Mouse (Mus musculus): ENCODE results near the gene Hid1. TPM values are rescaled to one million over a fixed set of nuclear protein-coding genes. Genes with fewer than 3 reads are reported as not detected.
A peak's percentile ranks its signal among the peaks of the same experiment; 100 is the strongest.

Gene Hid1
- polyA plus RNA-seq, 1 experiment from 2014 or later: 32.9 TPM

DNA sequence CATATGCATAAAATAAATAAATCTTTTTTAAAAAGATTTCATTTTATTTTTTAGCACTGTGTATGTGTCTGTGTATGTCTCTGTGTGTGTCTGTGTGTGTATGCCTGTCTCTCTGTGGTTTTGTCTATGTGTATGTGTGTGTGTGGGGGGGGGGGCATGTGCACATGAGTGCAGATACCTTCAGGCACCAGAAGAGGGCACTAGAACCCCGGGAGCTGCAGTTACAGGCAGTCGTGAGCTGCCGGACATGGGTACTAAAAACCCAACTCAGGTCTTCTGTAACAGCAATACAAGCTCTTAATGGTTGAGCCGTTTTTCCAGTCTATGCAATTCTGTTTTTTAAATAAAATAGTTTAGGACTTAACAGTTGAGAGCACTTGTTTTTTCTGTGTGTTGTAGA is 66.8 kb downstream of the Hid1 start:
- H3K9me3 ChIP-seq (replicated peaks): no peaks in the 10 kb centered on the region
- no peak for ATAC-seq
- H3K27me3 ChIP-seq: peaks cover 9% of the 10 kb centered on the region
- no peak overlapping the region for H3K9ac ChIP-seq
- peaks cover 6% of the 10 kb centered on the region for H3K4me1 ChIP-seq
- H3K4me2 ChIP-seq: no peak overlapping the region
- H3K36me3 ChIP-seq (ENCODE audit: poor library complexity, severe bottlenecking): no peaks in the 10 kb centered on the region
- no peak overlapping the region for H3K27ac ChIP-seq
- 84% methylated on average over 4 of the region's 4 CpGs for WGBS
- H3K4me3 ChIP-seq: no peak overlapping the region

GRCm38 (mm10) chr11:115298160-115298559 is 69.4 kb downstream of the Hid1 start:
- Histone ChIP-seq H3K9ac (no peak overlapping the region), H3K4me2 (peak overlapping the region; percentile 83; the same call in 1 of the 2 replicates), H3K27ac (no peak overlapping the region), H3K36me3 (ENCODE audit: poor library complexity, severe bottlenecking) (no peaks in the 10 kb centered on the region), H3K27me3 (peaks cover 10% of the 10 kb centered on the region), H3K4me1 (peaks cover 6% of the 10 kb centered on the region), H3K9me3 (replicated peaks) (no peaks in the 10 kb centered on the region), H3K4me3 (no peak overlapping the region)
- ATAC-seq: no peak
- WGBS: 63% methylated on average over 8 of the region's 8 CpGs

Other genes starting within 250 kb of the Hid1 start
- gene Cd300lf, start 233.8 kb downstream of the Hid1 start, polyA plus RNA-seq (2015; fragmentation: Nextera tagmentation; extraction: Ambion mirVana): 0.11 TPM in 1 of 2 replicates, not detected in the other
- 28.8 TPM in 2 replicates for gene Slc9a3r1, start 204.4 kb downstream of the Hid1 start, polyA plus RNA-seq (2015; fragmentation: Nextera tagmentation; extraction: Ambion mirVana)
- gene Tmem104, start 180.3 kb downstream of the Hid1 start, polyA plus RNA-seq (2015; fragmentation: Nextera tagmentation; extraction: Ambion mirVana): 7.8 and 9.2 TPM in 2 replicates
- 18.2 and 20.3 TPM in 2 replicates for gene Nat9, start 179.9 kb downstream of the Hid1 start, polyA plus RNA-seq (2015; fragmentation: Nextera tagmentation; extraction: Ambion mirVana)
- gene Grin2c, start 100.5 kb downstream of the Hid1 start, polyA plus RNA-seq (2015; fragmentation: Nextera tagmentation; extraction: Ambion mirVana): 0.04 TPM in 1 of 2 replicates, not detected in the other
- gene Fdxr, start 90.7 kb downstream of the Hid1 start, polyA plus RNA-seq (2015; fragmentation: Nextera tagmentation; extraction: Ambion mirVana): 19.7 and 20.5 TPM in 2 replicates
- 0.23 and 0.39 TPM in 2 replicates for gene Fads6, start 70.1 kb downstream of the Hid1 start, polyA plus RNA-seq (2015; fragmentation: Nextera tagmentation; extraction: Ambion mirVana)
- not detected in 2 replicates for gene Otop2, start 60.6 kb downstream of the Hid1 start, polyA plus RNA-seq (2015; fragmentation: Nextera tagmentation; extraction: Ambion mirVana)
- not detected in 2 replicates for gene Ush1g, start 45.7 kb downstream of the Hid1 start, polyA plus RNA-seq (2015; fragmentation: Nextera tagmentation; extraction: Ambion mirVana)
- gene Otop3, start 33.0 kb downstream of the Hid1 start, polyA plus RNA-seq (2015; fragmentation: Nextera tagmentation; extraction: Ambion mirVana): 0.14 TPM in 1 of 2 replicates, not detected in the other
- 20.7 and 20.9 TPM in 2 replicates for gene Cdr2l, start 14.2 kb upstream of the Hid1 start, polyA plus RNA-seq (2015; fragmentation: Nextera tagmentation; extraction: Ambion mirVana)
- gene Mrpl58, start 36.0 kb upstream of the Hid1 start, polyA plus RNA-seq (2015; fragmentation: Nextera tagmentation; extraction: Ambion mirVana): 246 and 248 TPM in 2 replicates
- 916 and 1,000 TPM in 2 replicates for gene Atp5h, start 52.2 kb upstream of the Hid1 start, polyA plus RNA-seq (2015; fragmentation: Nextera tagmentation; extraction: Ambion mirVana)
- gene Kctd2, start 52.4 kb upstream of the Hid1 start, polyA plus RNA-seq (2015; fragmentation: Nextera tagmentation; extraction: Ambion mirVana): 7.0 and 9.9 TPM in 2 replicates
- gene Trim80, start 72.8 kb upstream of the Hid1 start, polyA plus RNA-seq (2015; fragmentation: Nextera tagmentation; extraction: Ambion mirVana): not detected in 2 replicates
- not detected in 2 replicates for gene Slc16a5, start 94.7 kb upstream of the Hid1 start, polyA plus RNA-seq (2015; fragmentation: Nextera tagmentation; extraction: Ambion mirVana)
- 11.3 and 13.0 TPM in 2 replicates for gene Armc7, start 107.9 kb upstream of the Hid1 start, polyA plus RNA-seq (2015; fragmentation: Nextera tagmentation; extraction: Ambion mirVana)
- gene Nt5c, start 124.1 kb upstream of the Hid1 start, polyA plus RNA-seq (2015; fragmentation: Nextera tagmentation; extraction: Ambion mirVana): 87.0 and 91.1 TPM in 2 replicates
- gene Jpt1, start 146.6 kb upstream of the Hid1 start, polyA plus RNA-seq (2015; fragmentation: Nextera tagmentation; extraction: Ambion mirVana): 1,632 and 1,660 TPM in 2 replicates
- gene Sumo2, start 168.5 kb upstream of the Hid1 start, polyA plus RNA-seq (2015; fragmentation: Nextera tagmentation; extraction: Ambion mirVana): 1,485 and 1,571 TPM in 2 replicates
- gene Nup85, start 196.7 kb upstream of the Hid1 start, polyA plus RNA-seq (2015; fragmentation: Nextera tagmentation; extraction: Ambion mirVana): 161 and 179 TPM in 2 replicates
- gene Mrps7, start 236.2 kb upstream of the Hid1 start, polyA plus RNA-seq (2015; fragmentation: Nextera tagmentation; extraction: Ambion mirVana): 81.6 and 87.1 TPM in 2 replicates
- 23.6 and 29.8 TPM in 2 replicates for gene Gga3, start 236.3 kb upstream of the Hid1 start, polyA plus RNA-seq (2015; fragmentation: Nextera tagmentation; extraction: Ambion mirVana)
- 12.4 and 13.4 TPM in 2 replicates for gene Mif4gd, start 245.2 kb upstream of the Hid1 start, polyA plus RNA-seq (2015; fragmentation: Nextera tagmentation; extraction: Ambion mirVana)